In the genomic region with DNA sequence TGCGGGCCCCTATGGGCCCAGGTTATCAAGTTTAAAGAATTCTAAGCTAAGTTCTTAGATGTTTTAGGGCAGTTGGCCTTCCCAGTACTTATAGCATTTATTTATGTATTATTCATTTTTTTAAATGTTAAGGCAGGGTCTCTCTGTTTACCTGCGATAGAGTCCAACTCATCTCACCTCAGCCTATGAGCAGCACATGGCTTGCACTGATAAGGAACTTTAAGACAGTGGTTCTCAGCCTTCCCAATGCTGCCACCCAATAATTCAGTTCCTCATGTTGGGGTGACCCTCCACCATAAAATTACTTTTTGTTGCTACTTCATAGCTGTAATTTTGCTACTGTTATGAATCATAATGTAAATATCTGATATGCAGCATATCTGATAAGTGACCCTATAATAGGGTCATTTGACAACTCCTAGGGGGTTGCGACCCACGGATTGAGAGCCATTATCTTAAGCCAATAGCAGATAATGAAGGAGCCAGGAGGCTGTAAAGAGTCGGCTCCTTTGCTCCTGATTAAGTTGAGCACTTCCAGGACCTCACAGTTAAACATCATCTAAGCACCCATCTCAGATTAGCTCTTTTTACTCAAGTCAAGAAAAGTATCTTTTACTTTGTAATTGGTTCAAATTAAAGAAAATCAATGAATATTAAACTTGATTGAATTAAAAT, we compare ENCODE assay signal across 38 mouse cellular contexts. TPM values are rescaled to one million over a fixed set of nuclear protein-coding genes. Genes with fewer than 3 reads are reported as not detected.
DNase-seq lines count a peak whose midpoint lies in the region; ATAC-seq and TF ChIP-seq lines count a peak whose summit lies in the region.
"Had no signal": no experiment of that assay in that cellular context is flagged by ENCODE, and none has a peak within 500 bp of the region (broad histone marks: within the 10 kb centered on the region; RNA-seq: fewer than 3 reads in every experiment).

No protein-coding gene starts in this region.

- no peak for TF ChIP-seq CTCF in MEL (IDR thresholded peaks at IDR 0.05 in 2 of 3, conservative IDR thresholded peaks at IDR 0.05 in 1 of 3; ENCODE audit: control insufficient read depth in 1 of 3, insufficient read depth in 1 of 3, low read depth in 2 of 3, low read length in 3 of 3, poor library complexity in 1 of 3, severe bottlenecking in 1 of 3)

- peak; percentile 73 for ATAC-seq in liver, embryonic 11.5 days (replicated peaks; ENCODE audit: low FRiP score)
- peak; percentile 71 for ATAC-seq in liver, embryonic 16.5 days (ENCODE audit: low read depth)
- no peak for ATAC-seq in intestine, embryonic 15.5 days
- ATAC-seq: forebrain, embryonic 13.5 days had no signal

- H3K4me2 ChIP-seq in liver, embryonic 11.5 days = no peak overlapping the region
- peak overlapping the region; percentile 21; the same call in 1 of the 2 replicates for H3K4me2 ChIP-seq in liver, embryonic 16.5 days (ENCODE audit: low read depth, low read length)
- H3K4me2 ChIP-seq in intestine, embryonic 15.5 days (replicated peaks) = no peak overlapping the region
- H3K4me2 ChIP-seq: embryonic facial prominence, embryonic 13.5 days; forebrain, embryonic 13.5 days; heart, embryonic 12.5 days; hindbrain, embryonic 13.5 days; kidney, embryonic 15.5 days; lung, embryonic 14.5 days; midbrain, embryonic 12.5 days had no signal

- 46% methylated on average over 5 of the region's 5 CpGs for WGBS in liver, embryonic 11.5 days
- WGBS in liver, embryonic 16.5 days (ENCODE audit: insufficient replicate concordance) = 41% methylated on average over 5 of the region's 5 CpGs
- WGBS in limb, embryonic 10.5 days = 69% methylated on average over 5 of the region's 5 CpGs
- 57% methylated on average over 5 of the region's 5 CpGs for WGBS in intestine, embryonic 15.5 days

- peaks cover 5 to 23% of the 10 kb centered on the region in 2 experiments for H3K4me1 ChIP-seq in MEL (ENCODE audit: control insufficient read depth in 1 of 2, insufficient read depth in 2 of 2, low read length in 2 of 2)
- H3K4me1 ChIP-seq in liver, embryonic 11.5 days (replicated peaks; ENCODE audit: control insufficient read depth, insufficient read depth, low read length) = peaks cover 5% of the 10 kb centered on the region
- H3K4me1 ChIP-seq in liver, embryonic 16.5 days (ENCODE audit: control insufficient read depth, low read depth, low read length) = peaks cover 29% of the 10 kb centered on the region
- H3K4me1 ChIP-seq in limb, embryonic 10.5 days = no peaks in the 10 kb centered on the region
- H3K4me1 ChIP-seq in intestine, embryonic 15.5 days (replicated peaks) = no peaks in the 10 kb centered on the region
- H3K4me1 ChIP-seq: embryonic facial prominence, embryonic 13.5 days; forebrain, embryonic 13.5 days; hindbrain, embryonic 13.5 days; kidney, embryonic 15.5 days; midbrain, embryonic 12.5 days had no signal

- H3K36me3 ChIP-seq in MEL (ENCODE audit: control insufficient read depth in 1 of 2, insufficient read depth in 2 of 2, low read length in 2 of 2) = peaks cover 0 to 18% of the 10 kb centered on the region in 2 experiments; a peak in 2 of 4 replicates
- H3K36me3 ChIP-seq in liver, embryonic 11.5 days (ENCODE audit: control insufficient read depth, insufficient read depth, low read length) = no peaks in the 10 kb centered on the region
- H3K36me3 ChIP-seq in liver, embryonic 16.5 days (ENCODE audit: control insufficient read depth, insufficient read depth) = no peaks in the 10 kb centered on the region
- H3K36me3 ChIP-seq in limb, embryonic 10.5 days = no peaks in the 10 kb centered on the region
- H3K36me3 ChIP-seq in intestine, embryonic 15.5 days = no peaks in the 10 kb centered on the region
- H3K36me3 ChIP-seq: embryonic facial prominence, embryonic 13.5 days; heart, embryonic 12.5 days; hindbrain, embryonic 13.5 days; kidney, embryonic 15.5 days; midbrain, embryonic 12.5 days had no signal

- no peaks in the 10 kb centered on the region for H3K79me2 ChIP-seq in MEL (ENCODE audit: control insufficient read depth, insufficient read depth, low read length, poor library complexity)

- TF ChIP-seq RAD21 in MEL (IDR thresholded peaks at IDR 0.05; ENCODE audit: low read depth, low read length) = no peak

- no peak for TF ChIP-seq POLR2A in MEL (IDR thresholded peaks at IDR 0.05; ENCODE audit: control insufficient read depth in 1 of 2, insufficient read depth in 1 of 2, low read depth in 1 of 2, low read length in 2 of 2, poor library complexity in 1 of 2)

- DNase-seq in MEL (ENCODE audit: low read depth, low spot score) = peak; percentile 87
- peak; percentile 54 for DNase-seq in c-Kit-positive CD71-positive TER-119-negative erythroid progenitor cells, embryonic 14.5 days (ENCODE audit: low read depth)
- no peak for DNase-seq in liver, embryonic 11.5 days (ENCODE audit: low spot score)
- no peak for DNase-seq in limb, embryonic 10.5 days (ENCODE audit: low spot score)
- no peak for DNase-seq in right cerebral cortex, postnatal 4 days
- no peak for DNase-seq in lung, postnatal 14 days
- DNase-seq: adrenal gland, adult 8-10 months; cerebellum, adult 18-20 months; cerebellum, postnatal 10 days; gastrocnemius, postnatal 14 days; heart, postnatal 4 days; kidney, adult 11 months; kidney, postnatal 25 days; lung, embryonic 14.5 days; retina, postnatal 1 day; right cerebral cortex, postnatal 25 days; spleen, adult 18-20 months; thymus, adult 18-20 months; thymus, postnatal 36 days had no signal

- 0 out of 4 replicates have a peak, but pooled peaks cover 0 to 1% of the 10 kb centered on the region in 2 experiments for H3K27me3 ChIP-seq in MEL (ENCODE audit: control insufficient read depth in 1 of 2, insufficient read depth in 2 of 2, low read length in 2 of 2)
- no peaks in the 10 kb centered on the region for H3K27me3 ChIP-seq in liver, embryonic 11.5 days (replicated peaks; ENCODE audit: control insufficient read depth, insufficient read depth, low read length)
- H3K27me3 ChIP-seq in liver, embryonic 16.5 days (ENCODE audit: control insufficient read depth, insufficient read depth, low read depth, low read length) = no peaks in the 10 kb centered on the region
- H3K27me3 ChIP-seq in limb, embryonic 10.5 days (ENCODE audit: low read depth, poor library complexity, severe bottlenecking) = no peaks in the 10 kb centered on the region
- H3K27me3 ChIP-seq in intestine, embryonic 15.5 days (replicated peaks) = no peaks in the 10 kb centered on the region
- H3K27me3 ChIP-seq: embryonic facial prominence, embryonic 13.5 days; forebrain, embryonic 13.5 days; heart, embryonic 12.5 days; hindbrain, embryonic 13.5 days; kidney, embryonic 15.5 days; midbrain, embryonic 12.5 days had no signal

- H3K27ac ChIP-seq in MEL (ENCODE audit: control insufficient read depth, low read depth, low read length) = peak overlapping the region; percentile 84
- no peak overlapping the region for H3K27ac ChIP-seq in liver, embryonic 11.5 days (ENCODE audit: low read depth, low read length)
- H3K27ac ChIP-seq in liver, embryonic 16.5 days (ENCODE audit: low read length) = peak overlapping the region; percentile 46
- H3K27ac ChIP-seq in limb, embryonic 10.5 days = no peak overlapping the region
- no peak overlapping the region for H3K27ac ChIP-seq in intestine, embryonic 15.5 days
- H3K27ac ChIP-seq: embryonic facial prominence, embryonic 13.5 days; forebrain, embryonic 13.5 days; hindbrain, embryonic 13.5 days; kidney, embryonic 15.5 days; midbrain, embryonic 12.5 days; stomach, postnatal 0 days had no signal

- peak; percentile 91 to 95 for TF ChIP-seq EP300 in MEL (IDR thresholded peaks at IDR 0.05; ENCODE audit: low read depth in 1 of 2, low read length in 2 of 2)

- H3K4me3 ChIP-seq in MEL (ENCODE audit: control insufficient read depth in 1 of 2, insufficient read depth in 1 of 2, low read depth in 2 of 2, low read length in 2 of 2) = no peak overlapping the region
- H3K4me3 ChIP-seq in liver, embryonic 11.5 days (ENCODE audit: low read depth, low read length) = no peak overlapping the region
- no peak overlapping the region for H3K4me3 ChIP-seq in liver, embryonic 16.5 days (ENCODE audit: low read depth, low read length)
- H3K4me3 ChIP-seq in limb, embryonic 10.5 days = no peak overlapping the region
- no peak overlapping the region for H3K4me3 ChIP-seq in intestine, embryonic 15.5 days (replicated peaks)
- H3K4me3 ChIP-seq: embryonic facial prominence, embryonic 13.5 days; erythroblast, embryonic 14.5 days; forebrain, embryonic 13.5 days; heart, embryonic 12.5 days; hindbrain, embryonic 13.5 days; kidney, embryonic 15.5 days; midbrain, embryonic 12.5 days had no signal

- no peaks in the 10 kb centered on the region for H3K9me3 ChIP-seq in MEL (replicated peaks; ENCODE audit: insufficient read depth, low read length)
- H3K9me3 ChIP-seq in liver, embryonic 11.5 days (ENCODE audit: control insufficient read depth, low read length) = no peaks in the 10 kb centered on the region
- H3K9me3 ChIP-seq in liver, embryonic 16.5 days (replicated peaks; ENCODE audit: control insufficient read depth, low read length) = no peaks in the 10 kb centered on the region
- H3K9me3 ChIP-seq in limb, embryonic 10.5 days (replicated peaks) = no peaks in the 10 kb centered on the region
- H3K9me3 ChIP-seq in intestine, embryonic 15.5 days = no peaks in the 10 kb centered on the region
- H3K9me3 ChIP-seq: embryonic facial prominence, embryonic 13.5 days; forebrain, embryonic 13.5 days; hindbrain, embryonic 13.5 days; kidney, embryonic 15.5 days; midbrain, embryonic 12.5 days had no signal

- peak overlapping the region; percentile 20; the same call in 1 of the 2 replicates for H3K9ac ChIP-seq in MEL (ENCODE audit: control insufficient read depth, low read depth, low read length, poor library complexity, severe bottlenecking)
- no peak overlapping the region for H3K9ac ChIP-seq in liver, embryonic 11.5 days (ENCODE audit: low read depth, low read length)
- no peak overlapping the region for H3K9ac ChIP-seq in liver, embryonic 16.5 days (ENCODE audit: low read depth, low read length)
- H3K9ac ChIP-seq in intestine, embryonic 15.5 days = no peak overlapping the region
- H3K9ac ChIP-seq: embryonic facial prominence, embryonic 13.5 days; forebrain, embryonic 13.5 days; heart, embryonic 12.5 days; hindbrain, embryonic 13.5 days; kidney, embryonic 15.5 days; lung, embryonic 14.5 days; midbrain, embryonic 12.5 days had no signal

RNA-seq across cellular contexts. Expression of a gene that starts 17.6 kb away (rescaled TPM):
- not detected in 2 replicates for total RNA-seq in MEL (2012; rRNA removed)
- not detected for polyA plus RNA-seq in MEL (2012; ENCODE audit: insufficient read depth in 1 of 2, insufficient read length in 2 of 2, low read depth in 1 of 2, low replicate concordance in 2 of 2, missing spikeins in 1 of 2)
- not detected in 2 replicates for polyA plus RNA-seq in liver, embryonic 11.5 days (2014; fragmentation: Nextera tagmentation; extraction: Ambion mirVana)
- polyA plus RNA-seq in liver, embryonic 16.5 days (2015; fragmentation: Nextera tagmentation; extraction: Ambion mirVana) = not detected in 2 replicates
- not detected in 2 replicates for polyA plus RNA-seq in limb, embryonic 10.5 days (2016; fragmentation: Nextera tagmentation; extraction: Ambion mirVana)
- polyA plus RNA-seq in intestine, embryonic 15.5 days (2015; fragmentation: Nextera tagmentation; extraction: Ambion mirVana) = not detected in 2 replicates
- total RNA-seq: adrenal gland, adult 8-10 months; adrenal gland, postnatal 4 days; common myeloid progenitor, adult 5-6 weeks; gastrocnemius, postnatal 14 days; granulocyte monocyte progenitor cell, adult 5-6 weeks; heart, postnatal 4 days; left cerebral cortex, adult 18-20 months; left cerebral cortex, postnatal 36 days; megakaryocyte, adult 5-6 weeks had no signal
- polyA plus RNA-seq: embryonic facial prominence, embryonic 13.5 days; erythroblast, embryonic 14.5 days; forebrain, embryonic 13.5 days; heart, embryonic 12.5 days; heart, postnatal 0 days; hindbrain, embryonic 13.5 days; kidney, embryonic 15.5 days; limb, embryonic 14.5 days; lung, embryonic 14.5 days; midbrain, embryonic 12.5 days; neural tube, embryonic 14.5 days had no signal

RNA-seq across cellular contexts. Expression of a gene that starts 21.4 kb away (rescaled TPM):
- total RNA-seq in MEL (2012; rRNA removed) = 50.9 and 92.7 TPM in 2 replicates
- 10 to 100 TPM in 1 of 2 experiments, not detected in 1; 55.2 TPM for polyA plus RNA-seq in MEL (2012; ENCODE audit: insufficient read depth in 1 of 2, insufficient read length in 2 of 2, low read depth in 1 of 2, low replicate concordance in 2 of 2, missing spikeins in 1 of 2)
- 9.3 and 10.6 TPM in 2 replicates for polyA plus RNA-seq in liver, embryonic 11.5 days (2014; fragmentation: Nextera tagmentation; extraction: Ambion mirVana)
- polyA plus RNA-seq in liver, embryonic 16.5 days (2015; fragmentation: Nextera tagmentation; extraction: Ambion mirVana) = 29.5 and 33.8 TPM in 2 replicates
- polyA plus RNA-seq in limb, embryonic 10.5 days (2016; fragmentation: Nextera tagmentation; extraction: Ambion mirVana) = not detected in 2 replicates
- polyA plus RNA-seq in intestine, embryonic 15.5 days (2015; fragmentation: Nextera tagmentation; extraction: Ambion mirVana) = 0.85 and 2.1 TPM in 2 replicates
- polyA plus RNA-seq: embryonic facial prominence, embryonic 13.5 days; forebrain, embryonic 13.5 days; hindbrain, embryonic 13.5 days; neural tube, embryonic 14.5 days had no signal

Comparison
In these comparisons a context has a peak if more than half of its experiments do, and no peak if none do; other contexts are left out.
1. H3K27ac ChIP-seq: peak in MEL (single experiment) and liver, embryonic 16.5 days (single experiment); none in liver, embryonic 11.5 days (single experiment), limb, embryonic 10.5 days (single experiment) and intestine, embryonic 15.5 days (single experiment).
2. DNase-seq: peak in MEL (single experiment) and c-Kit-positive CD71-positive TER-119-negative erythroid progenitor cells, embryonic 14.5 days (single experiment); none in liver, embryonic 11.5 days (single experiment), limb, embryonic 10.5 days (single experiment), right cerebral cortex, postnatal 4 days (single experiment) and lung, postnatal 14 days (single experiment).